Mouse (Mus musculus) gastrocnemius, adult 18-20 months (tissue): ENCODE results near the gene Prss34. TPM values are rescaled to one million over a fixed set of nuclear protein-coding genes. Genes with fewer than 3 reads are reported as not detected.

ENCODE experiments used
- DNase-seq: peaks from one replicate; pipeline ENCODE4 v3.0.0; 2021; ENCODE audit warnings: low spot score
- total RNA-seq, 2 experiments: library from RNA; stranded (reverse); gene quantifications; 2 replicates each; pipeline ENCODE4 v1.2.3; 2021

Prss34 gene
- total RNA-seq, 2 experiments from 2014 or later = 0.55 to 0.66 TPM

GRCm38 (mm10) chr17:25308346-25308745, 10.2 kb downstream of the Prss34 start, which contains the start of gene Prss28:
Gene Prss28, plus strand, starts transcription at chr17:25308646.
- no peak for DNase-seq

- DNase-seq = no peak
These were observed 20.2 kb downstream of the Prss34 start, which contains the start of gene Prss29 for GRCm38 (mm10) chr17:25318354-25318753. Gene Prss29, plus strand, starts transcription at chr17:25318654.

- no peak for DNase-seq
These were observed 22.6 kb downstream of the Prss34 start for GRCm38 (mm10) chr17:25320819-25321218.

GRCm38 (mm10) chr17:25322930-25323329, 24.7 kb downstream of the Prss34 start:
- no peak for DNase-seq

DNA sequence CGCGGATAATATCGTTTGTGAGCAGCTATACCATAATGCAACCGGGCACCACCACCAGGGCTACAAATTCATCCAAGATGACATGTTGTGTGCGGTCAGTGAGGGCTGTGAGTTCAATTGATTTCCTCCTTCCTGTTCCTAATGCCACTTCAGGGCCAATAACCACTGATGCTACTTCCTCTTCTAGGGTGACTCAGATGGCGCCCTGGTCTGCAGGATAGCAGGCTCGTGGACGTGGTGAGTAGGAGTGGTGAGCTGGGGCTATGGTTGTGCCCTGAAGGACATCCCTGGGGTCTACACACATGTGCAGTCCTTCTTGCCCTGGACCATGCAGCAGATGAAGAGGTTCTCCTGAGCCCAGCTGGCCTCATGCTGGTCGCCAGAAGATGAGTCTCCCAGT, 34.1 kb downstream of the Prss34 start:
- DNase-seq = no peak

DNA sequence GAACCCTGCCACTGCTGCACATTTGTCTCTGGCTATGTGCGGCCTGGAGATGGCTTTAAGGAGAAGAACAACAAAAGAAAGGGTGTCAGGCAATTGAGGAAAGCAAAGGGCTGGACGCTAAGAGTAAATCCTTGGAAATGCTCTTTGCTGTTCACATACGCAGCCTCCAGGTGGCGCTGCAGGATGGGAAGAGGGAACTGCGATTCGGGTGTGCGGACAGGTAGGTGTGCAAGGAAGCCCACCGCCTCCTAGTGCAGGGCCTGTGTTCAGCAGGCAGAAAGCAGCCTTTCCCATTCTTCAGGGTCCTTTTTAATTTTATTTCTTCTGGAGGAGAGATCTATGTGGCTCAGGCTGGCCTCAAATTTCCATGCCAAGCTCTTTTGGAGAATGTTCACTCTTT, 35.7 kb downstream of the Prss34 start:
- DNase-seq = peak; percentile 26

DNA sequence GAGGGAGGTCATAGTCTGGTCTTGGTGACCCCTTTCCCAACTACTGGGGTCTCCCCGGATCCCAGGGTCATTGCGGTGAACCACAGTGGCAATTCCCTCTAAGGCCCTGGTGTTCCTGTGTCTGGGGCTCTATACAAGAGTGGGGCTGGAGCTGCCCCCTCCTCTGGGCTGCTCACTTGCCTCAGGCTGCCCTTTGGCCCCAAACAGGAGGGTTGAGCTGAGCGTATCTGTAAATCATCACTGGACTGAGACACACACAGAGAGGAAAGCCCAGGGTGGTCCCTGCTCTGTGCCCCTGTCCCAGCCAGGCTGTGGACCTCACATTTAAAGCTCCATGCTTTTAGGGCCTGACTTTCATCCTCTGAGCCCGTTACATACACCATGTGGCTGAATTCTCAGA, 40.0 kb downstream of the Prss34 start:
- DNase-seq = no peak

DNA sequence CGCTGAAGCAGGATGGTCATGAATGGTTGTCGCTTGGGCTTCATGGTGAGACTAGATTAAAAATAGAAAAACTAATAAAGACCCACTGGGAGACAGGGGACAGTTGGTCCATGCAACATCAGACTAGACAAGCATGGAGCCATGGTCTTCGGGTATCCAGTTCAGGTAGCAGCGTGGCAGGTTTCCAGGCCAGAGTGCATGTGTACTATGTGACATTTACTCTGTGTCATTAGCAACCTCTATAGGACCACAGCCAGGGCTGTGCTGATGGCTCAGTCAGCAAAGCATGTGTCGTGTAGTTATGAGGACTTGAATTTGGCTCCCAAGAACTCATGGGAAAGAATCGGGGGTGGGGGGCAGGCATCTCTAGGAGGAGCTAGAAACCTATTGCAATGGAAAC, 41.8 kb downstream of the Prss34 start:
- DNase-seq = no peak

DNA sequence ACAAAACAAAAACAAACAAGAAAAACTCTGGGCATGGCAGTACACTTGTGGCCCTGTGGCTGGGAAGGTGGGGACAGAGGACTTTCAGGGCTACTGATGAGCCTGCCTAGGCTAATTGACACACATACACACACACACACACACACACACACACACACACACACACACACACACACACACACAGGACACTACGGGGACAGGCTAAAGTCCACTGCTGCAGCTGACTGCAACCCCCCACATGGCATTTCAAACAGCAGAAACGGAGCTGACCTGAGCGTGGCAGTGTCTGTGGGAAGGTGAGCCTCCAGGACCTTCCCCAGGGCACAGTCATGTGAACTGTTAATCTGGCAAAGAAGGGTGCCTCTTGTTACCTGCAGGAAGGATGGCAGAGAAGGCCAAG, 43.3 kb downstream of the Prss34 start:
- DNase-seq = no peak

DNA sequence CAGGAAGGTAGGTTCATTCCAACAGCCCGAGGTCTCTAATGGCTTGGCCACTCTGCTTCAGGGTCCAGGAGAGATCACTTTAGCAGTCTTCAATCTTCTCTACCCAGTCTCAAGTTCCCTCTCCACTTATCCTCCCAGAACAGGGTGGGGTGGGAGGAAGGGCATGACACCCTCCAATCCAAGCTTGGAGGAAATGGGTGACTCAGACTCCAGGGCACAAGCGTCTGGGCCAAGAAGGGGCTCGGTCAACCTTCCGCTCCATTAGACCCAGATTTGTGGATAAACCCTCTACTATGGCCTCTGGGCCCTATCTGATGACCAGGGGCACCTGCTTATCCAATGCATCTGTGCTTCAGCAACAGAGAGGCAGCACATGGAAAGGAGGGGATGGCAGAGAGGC, 47.3 kb downstream of the Prss34 start, which contains the start of gene Tpsab1:
Tpsab1 (minus strand) TSS at position 101 of the 400 bp plus-strand sequence.
- DNase-seq = no peak

Other genes with a start within 250 kb of the Prss34 start
- gene Tmem204, start 214.8 kb upstream of the Prss34 start, total RNA-seq = 10 to 100 TPM; 10.8 to 18.8 TPM
- gene Telo2, start 182.4 kb upstream of the Prss34 start, total RNA-seq = 1 to 10 TPM; 4.0 to 6.0 TPM
- 1 to 10 TPM; 1.1 to 1.5 TPM for gene Ptx4, start 177.6 kb upstream of the Prss34 start, total RNA-seq
- 10 to 100 TPM; 15.0 to 16.0 TPM for gene Clcn7, start 165.0 kb upstream of the Prss34 start, total RNA-seq
- not detected for gene Ccdc154, start 135.9 kb upstream of the Prss34 start, total RNA-seq
- not detected for gene Gm38655, start 122.9 kb upstream of the Prss34 start, total RNA-seq
- gene BC003965, start 113.8 kb upstream of the Prss34 start, total RNA-seq = 10 to 100 TPM; 12.7 to 14.5 TPM
- 1 to 10 TPM; 5.3 to 5.8 TPM for gene Unkl, start 110.0 kb upstream of the Prss34 start, total RNA-seq
- 10 to 100 TPM; 14.1 to 15.6 TPM for gene Gnptg, start 58.3 kb upstream of the Prss34 start, total RNA-seq
- gene Tsr3, start 58.2 kb upstream of the Prss34 start, total RNA-seq = 10 to 100 TPM; 16.7 to 18.3 TPM
- gene Baiap3, start 42.0 kb upstream of the Prss34 start, total RNA-seq = under 1 TPM; 0.14 to 0.21 TPM
- 10 to 100 TPM; 57.0 to 61.5 TPM for gene Ube2i, start 23.8 kb upstream of the Prss34 start, total RNA-seq
- not detected for gene Prss28, start 10.3 kb downstream of the Prss34 start, total RNA-seq
- not detected for gene Prss29, start 20.3 kb downstream of the Prss34 start, total RNA-seq
- gene Tpsab1, start 47.2 kb downstream of the Prss34 start, total RNA-seq = 1 to 10 TPM; 2.0 to 3.4 TPM
- 1 to 10 TPM; 4.7 to 5.8 TPM for gene Tpsb2, start 67.9 kb downstream of the Prss34 start, total RNA-seq
- under 1 TPM; 0.30 to 0.31 TPM for gene Tpsg1, start 70.9 kb downstream of the Prss34 start, total RNA-seq
- 1 to 10 TPM in 1 of 2 experiments, under 1 TPM in 1; 0.81 to 1.1 TPM for gene Cacna1h, start 135.4 kb downstream of the Prss34 start, total RNA-seq
- gene Tekt4, start 156.2 kb downstream of the Prss34 start, total RNA-seq = not detected
- gene Sstr5, start 198.9 kb downstream of the Prss34 start, total RNA-seq = not detected